Mouse (Mus musculus) G1E (cell line): ENCODE measurements around the gene Asap2.

ENCODE experiments used
- CTCF ChIP-seq: IDR thresholded peaks from 2 replicates; pipeline ENCODE4 v1.5.1; 2012; ENCODE audit warnings: low read depth, low read length, inconsistent platforms, mixed read lengths
- GATA1 ChIP-seq: IDR thresholded peaks from 2 replicates; pipeline ENCODE4 v1.6.1; 2012; ENCODE audit warnings: borderline replicate concordance, low read length, inconsistent platforms, mixed read lengths
- TAL1 ChIP-seq: conservative IDR thresholded peaks from 2 replicates; pipeline ENCODE4 v1.6.1; 2012; ENCODE audit warnings: low read depth, low read length, inconsistent platforms, mixed read lengths

DNA sequence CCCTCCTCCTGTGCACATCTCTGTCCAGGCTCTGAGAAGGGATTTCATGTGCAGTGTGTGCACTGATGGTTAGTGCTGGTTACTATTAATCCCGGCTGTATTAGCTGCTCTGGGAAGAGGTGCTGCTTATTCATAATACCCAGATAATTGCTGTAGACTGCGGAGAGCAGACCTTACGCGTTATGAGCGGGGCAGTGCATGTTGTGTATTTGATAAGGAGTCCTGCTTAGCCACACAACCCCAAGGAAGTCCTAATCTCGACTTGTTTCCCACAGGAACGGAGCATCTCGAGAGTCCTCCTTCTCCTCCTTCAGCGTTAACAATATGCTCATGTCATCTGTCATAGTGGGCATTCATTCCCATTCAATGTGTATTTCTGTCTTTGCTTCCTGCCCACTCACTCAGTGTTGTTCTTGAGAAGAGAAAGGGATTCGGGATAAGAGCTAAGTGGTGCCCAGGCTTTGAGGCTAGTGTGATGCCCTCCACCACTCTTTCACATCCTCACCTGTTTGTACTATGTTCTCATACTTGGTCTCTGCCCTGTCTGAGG lies 140.1 kb downstream of the Asap2 start:
- TF ChIP-seq TAL1: no peak
- TF ChIP-seq CTCF: no peak
- TF ChIP-seq GATA1: no peak
